Mouse (Mus musculus): ENCODE measurements around the gene H6pd. TPM values are rescaled to one million over a fixed set of nuclear protein-coding genes. Genes with fewer than 3 reads are reported as not detected.

H6pd gene
- total RNA-seq, 2 experiments from 2014 or later, result 45.5 to 56.8 TPM

DNA sequence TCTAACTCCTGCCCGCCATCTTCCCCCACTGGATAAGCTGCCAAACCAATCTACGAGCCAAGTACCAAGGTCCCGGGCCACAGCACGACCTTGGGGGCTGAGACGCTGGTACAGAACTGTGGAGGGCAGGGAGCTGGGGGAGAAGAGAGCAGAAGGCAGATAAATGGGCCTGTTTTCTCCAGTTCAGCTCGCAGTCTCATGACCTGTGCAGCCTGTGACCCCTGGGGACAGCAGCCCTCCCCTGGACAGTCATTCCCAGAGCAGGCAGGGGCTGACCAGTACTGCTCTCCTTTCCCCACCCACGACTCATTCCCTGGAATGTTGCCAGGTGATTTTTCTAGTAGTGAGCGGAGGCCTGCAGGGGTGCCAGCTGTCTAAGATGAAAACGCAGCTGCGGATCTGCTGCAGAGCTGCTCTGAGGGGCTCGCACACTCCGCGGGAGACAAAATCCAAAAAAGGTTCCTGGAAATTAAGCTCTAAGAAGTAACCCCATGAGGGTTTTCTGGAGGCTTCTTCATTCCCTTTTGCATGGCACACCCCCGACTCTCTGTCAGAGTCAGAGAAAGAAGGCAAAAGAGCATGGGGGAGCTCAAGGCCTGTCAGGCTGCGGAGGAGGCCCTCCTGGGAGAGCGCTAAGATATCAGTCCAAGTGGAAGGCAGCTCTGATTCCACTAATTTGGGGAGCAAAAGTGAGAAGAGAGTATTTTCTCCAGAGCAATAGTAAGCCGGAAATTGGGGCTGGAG lies 30.9 kb downstream of the H6pd start:
- DNase-seq (ENCODE audit: low spot score), result no peak

DNA sequence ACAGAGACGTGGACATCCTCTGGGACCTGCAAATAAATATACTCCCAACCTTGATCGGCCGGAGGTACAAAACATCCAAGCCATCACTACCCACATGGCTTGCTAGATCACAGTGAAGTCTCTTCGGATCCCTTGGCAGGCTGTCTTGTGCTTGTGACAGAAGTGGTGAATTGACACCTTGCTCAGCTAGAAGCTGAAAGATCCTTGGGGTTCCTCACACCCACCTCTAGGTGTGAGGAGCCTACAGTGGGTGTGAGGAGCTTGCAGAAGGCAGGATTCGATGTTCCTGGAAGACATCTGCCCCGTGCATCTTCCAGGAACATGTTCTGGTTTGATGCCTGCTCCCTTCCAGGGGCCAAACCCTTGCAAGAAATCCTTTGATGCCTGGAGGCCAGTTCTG lies 31.6 kb downstream of the H6pd start:
- no peak for DNase-seq (ENCODE audit: low spot score)

DNA sequence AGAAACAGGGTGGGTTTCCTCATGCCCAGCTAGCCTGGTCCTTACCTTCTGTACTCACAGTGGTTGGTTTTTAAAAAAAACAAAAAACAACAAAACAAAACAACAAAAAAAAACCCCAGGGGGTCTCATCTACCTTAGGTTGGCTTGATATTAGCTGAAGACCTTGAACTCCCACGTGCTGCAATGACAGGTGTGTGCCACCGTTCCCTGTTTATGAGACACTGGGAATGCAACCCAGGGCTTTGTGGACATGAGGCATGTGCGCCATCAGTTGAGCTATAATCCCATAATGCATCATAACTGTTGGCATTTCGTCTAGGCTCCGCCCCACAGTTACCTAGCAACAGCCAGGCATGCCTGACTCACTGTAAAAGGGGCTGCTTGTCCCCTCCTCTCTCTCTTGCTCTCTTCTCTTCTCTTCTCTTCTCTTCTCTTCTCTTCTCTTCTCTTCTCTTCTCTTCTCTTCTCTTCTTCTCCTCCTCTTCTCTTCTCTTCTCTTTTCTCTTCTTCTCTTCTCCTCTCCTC lies 33.0 kb downstream of the H6pd start:
- no peak for DNase-seq (ENCODE audit: low spot score)

DNA sequence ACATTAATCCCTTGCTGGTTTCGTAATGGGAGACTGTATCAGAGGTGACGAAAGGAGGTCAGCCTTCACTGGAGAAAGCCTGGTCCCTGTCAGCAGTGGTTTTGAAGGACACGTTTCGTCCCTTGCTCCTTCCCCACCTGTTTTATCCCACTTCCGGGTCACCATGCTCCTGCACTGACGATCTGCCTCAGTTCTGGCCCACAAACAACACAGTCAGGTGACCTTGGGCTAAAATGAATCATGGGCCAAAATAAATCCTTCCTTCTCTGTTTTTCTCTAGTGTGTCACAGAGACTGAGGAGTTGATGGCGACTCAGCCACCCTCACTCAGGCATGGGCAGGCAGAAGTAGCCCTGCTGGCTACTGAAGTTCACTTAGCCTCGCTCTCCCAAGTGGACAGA lies 33.5 kb downstream of the H6pd start:
- no peak for DNase-seq (ENCODE audit: low spot score)

DNA sequence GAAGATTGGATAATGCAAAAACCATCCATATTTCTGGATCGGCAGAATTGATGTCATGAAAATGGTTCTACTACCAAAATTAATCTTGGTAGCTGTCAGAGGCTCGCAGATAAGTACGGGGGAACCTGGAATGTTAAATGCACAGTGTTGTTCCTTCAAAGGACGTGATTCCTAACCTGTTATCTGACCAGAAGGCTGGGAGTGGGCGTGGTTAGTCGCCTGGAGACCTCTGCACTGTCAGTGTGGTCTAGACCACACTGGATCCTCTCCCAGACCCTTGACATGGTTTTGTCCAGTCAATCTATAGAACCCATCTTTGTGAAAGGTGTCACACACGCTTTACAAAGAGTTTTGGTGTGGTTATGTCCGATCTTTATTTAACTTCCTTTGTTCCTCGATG lies 37.4 kb downstream of the H6pd start:
- no peak for DNase-seq (ENCODE audit: low spot score)

DNA sequence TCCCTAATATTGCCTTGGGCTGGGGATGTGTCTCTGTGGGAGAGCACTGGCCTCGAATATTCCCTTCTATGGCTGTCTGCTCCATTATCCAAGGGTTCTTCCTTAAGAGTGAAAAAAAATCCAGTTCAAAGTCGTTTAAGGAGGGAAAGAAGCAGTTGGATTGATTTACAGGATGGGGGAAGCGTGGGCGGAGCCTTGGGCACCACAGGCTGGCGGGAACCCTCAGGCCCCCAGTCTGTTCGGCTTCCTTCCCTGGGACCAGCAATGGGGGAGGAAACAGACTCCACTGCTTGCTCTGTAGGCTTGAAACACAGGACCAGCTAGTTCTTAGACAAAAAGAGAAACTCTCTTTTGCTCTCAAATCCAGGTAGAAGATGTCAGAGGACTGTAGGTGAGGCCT lies 40.3 kb downstream of the H6pd start:
- no peak for DNase-seq (ENCODE audit: low spot score)

DNA sequence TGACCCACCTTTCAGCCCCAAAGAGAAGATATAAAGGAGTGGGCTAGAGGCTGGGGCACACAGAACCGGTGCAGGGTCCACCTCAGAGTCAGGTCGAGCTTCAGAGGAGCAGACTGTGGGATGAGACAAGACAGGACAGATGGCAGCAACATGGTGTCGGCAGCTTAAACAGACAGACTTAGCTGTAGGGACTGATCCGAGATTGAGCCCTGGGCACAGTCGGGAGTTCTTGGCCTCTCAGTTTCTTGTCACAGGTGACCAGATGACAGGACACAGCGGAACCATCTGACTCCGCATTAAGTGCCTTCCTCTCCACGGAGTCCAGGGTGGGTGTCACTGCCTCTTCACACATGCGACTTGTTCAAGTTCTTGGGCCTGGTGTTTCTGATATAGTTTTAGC lies 41.9 kb downstream of the H6pd start:
- no peak for DNase-seq (ENCODE audit: low spot score)

DNA sequence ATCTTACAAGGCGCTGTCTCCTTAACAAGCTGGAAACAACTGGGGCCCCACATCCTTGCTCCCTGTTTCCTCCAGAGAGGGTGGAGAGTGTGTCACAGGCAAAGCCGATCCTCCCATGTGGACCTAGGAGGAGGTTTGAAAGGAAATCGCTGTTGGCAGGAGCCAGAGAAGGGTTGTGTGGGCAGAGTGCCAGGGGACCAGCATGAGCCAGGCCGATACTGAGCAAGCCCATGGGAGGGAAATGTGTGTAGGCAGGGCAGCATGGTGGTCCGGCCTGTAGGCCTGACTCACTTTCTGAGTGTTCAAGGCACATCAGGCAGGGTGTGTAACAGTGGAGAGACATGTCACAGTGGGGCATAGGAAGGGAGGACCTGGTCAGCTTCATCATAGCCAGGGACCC lies 42.6 kb downstream of the H6pd start:
- DNase-seq (ENCODE audit: low spot score), result peak; percentile 63

DNA sequence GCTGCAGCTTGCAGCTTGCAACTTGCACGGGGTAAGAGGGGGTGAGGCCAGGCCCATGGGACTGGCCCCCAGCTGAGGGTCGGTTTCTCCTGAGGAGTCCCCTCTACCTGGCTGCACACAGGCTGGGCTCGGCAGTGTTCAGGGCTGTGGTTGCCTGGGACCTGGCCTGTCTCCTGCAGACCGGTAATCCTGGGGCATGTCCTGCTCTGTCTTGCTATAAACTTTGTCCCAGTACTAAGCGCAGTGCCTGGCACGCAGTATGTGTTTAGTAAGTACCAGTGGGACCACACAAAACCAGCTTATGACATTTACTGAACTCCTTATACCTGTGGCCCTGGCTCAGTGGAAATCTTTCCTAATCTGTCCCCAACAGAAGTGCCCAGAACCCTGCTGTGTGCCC lies 43.2 kb downstream of the H6pd start:
- no peak for DNase-seq (ENCODE audit: low spot score)

DNA sequence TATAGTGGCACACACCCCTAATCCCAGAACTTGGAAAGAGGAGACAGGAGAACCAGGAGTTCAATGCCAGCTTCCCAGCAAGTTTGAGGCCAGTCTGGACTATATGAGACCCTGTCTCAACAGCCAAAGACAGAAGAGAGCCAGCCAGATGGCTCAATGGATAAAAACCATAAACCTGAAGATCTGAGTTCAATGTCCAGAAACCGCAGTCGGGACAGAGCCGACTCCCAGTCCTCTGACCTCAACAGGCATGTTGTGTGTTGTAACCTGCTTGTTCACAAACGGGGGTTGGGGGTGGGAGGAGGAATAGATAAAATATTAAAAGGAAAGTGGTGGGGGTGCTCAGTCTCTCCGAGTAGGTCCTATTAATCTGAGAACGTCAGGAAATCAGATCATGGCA lies 43.6 kb downstream of the H6pd start:
- DNase-seq (ENCODE audit: low spot score), result no peak

DNA sequence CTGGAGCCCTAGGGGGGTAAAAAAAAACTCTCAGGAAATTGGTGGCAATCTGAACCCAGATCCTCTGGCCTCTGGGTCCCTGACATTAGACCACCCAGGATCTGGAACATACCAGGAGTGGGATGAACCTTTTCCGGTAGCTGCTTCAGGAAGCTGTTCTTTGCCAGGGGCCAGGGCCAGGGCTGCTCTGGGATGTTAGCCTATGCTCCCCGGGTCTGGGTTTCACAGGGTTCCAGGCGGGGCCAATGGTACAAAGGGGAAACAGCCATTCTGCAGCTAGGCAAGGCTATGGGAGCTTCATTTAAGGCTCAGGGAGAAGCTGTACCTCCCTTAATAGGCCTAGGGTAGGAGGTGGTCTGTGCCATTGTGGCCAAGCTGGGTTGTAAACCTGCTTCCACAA lies 44.1 kb downstream of the H6pd start:
- no peak for DNase-seq (ENCODE audit: low spot score)

DNA sequence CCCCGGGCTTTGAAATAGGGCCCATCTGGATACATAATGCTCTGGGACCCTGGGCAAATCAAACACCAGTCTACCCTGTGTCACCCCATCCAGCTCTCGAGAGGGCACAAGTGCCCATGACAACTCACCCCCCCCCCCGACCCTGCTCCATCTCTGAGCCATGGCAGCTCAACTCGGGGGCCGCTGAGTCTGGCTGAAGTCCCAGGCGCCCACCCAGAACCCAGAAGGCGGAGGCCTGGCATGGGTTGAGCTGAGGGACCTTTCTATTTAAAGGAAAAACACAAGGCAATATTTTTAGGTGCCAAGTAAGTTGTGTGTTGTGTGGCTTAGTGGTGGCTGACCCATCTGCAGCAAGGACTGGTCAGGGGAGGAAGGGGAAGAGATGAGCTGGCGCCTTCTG lies 44.5 kb downstream of the H6pd start:
- DNase-seq (ENCODE audit: low spot score), result no peak

DNA sequence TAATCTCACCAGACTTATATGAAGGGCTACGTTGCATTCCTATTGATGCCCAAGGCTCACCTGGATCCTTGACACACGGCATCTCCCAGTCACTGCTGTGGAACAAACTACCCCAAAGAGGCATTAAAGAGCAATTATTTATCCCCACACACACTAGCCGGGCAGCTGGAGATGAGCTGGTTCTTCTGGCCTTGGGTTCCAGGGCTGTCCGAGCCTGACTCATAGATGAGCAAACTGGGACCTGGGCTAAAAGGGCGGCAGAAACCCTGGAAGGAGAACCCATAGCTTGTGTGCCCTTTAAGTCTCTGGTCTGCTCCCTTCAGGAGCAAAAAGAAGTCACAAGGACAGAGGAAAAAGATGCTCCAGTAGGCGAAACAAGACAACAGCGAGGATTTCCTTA lies 48.4 kb downstream of the H6pd start:
- no peak for DNase-seq (ENCODE audit: low spot score)

DNA sequence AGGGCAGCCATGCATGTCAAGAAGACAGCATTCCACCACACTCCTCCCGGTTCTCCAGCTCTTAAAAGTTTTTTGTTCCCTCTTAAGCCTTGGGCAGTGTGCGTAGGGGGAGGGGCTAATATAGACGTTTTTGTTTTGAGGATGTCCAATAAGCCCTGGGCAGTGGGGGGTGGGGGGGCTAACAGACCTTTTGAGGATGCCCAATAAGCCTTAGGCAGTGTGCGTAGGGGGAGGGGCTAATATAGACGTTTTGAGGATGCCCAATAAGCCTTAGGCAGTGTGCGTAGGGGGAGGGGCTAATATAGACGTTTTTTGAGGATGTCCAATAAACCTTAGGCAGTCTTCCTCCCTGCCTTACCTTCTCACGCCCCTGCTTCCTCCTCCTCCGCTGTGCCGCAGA lies 49.0 kb downstream of the H6pd start:
- no peak for DNase-seq (ENCODE audit: low spot score)

DNA sequence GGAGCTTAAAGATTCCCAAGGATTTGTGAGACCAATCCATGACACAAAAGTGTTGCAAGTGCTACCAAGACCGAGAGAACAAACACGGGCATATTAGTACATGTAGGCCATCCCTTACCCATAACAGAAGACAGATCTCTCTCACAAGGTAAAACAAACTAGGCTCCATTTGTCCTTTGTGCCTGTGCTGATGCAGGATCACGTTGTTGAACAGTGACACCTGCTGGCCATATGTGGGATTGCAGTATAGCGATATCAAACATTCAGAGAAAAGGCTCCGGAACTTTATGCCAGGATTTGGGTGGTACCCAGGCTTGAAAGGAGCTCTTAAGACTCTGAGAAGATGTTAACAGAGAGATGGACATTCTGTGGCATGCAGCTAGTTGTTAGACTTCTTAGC lies 50.3 kb downstream of the H6pd start:
- peak; percentile 86 for DNase-seq (ENCODE audit: low spot score)

DNA sequence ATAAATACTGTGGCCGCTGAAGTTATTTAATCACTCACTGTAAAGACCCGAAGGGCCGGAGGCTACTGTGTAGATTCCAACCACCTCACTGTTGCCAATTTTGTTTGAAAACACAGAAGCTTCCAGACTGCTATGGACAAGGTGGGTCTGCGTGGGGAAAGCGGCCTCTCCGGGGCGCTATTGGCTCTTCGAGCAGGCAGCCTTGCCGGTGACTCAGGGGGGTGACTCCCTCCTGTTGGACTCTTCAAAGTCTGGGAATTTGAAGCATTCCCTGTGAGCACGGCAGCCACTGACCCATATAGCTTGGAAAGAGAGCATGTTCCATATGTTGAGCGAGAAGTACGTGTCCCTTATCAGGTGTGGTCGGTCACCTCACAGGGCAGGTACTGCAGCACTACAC lies 52.8 kb downstream of the H6pd start:
- no peak for DNase-seq (ENCODE audit: low spot score)

DNA sequence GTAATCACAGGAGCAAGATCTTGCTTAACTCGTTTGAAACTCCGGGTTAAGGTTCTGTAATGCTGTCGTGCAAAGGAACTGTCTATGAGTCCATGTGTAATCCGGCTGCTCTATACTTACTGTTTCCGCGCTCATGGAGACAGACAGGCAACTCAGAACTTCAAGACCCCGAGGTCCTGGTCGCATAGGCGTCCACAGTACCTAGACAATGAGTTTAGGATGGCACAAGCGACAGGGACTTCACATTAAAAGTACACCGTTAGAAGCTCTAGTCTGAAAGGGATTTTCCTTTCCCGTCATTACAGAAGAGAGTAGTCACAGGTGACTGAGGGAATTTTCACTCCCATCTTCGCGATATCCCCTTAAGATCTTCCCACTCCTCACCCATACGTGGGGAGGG lies 53.2 kb downstream of the H6pd start:
- DNase-seq (ENCODE audit: low spot score), result no peak

DNA sequence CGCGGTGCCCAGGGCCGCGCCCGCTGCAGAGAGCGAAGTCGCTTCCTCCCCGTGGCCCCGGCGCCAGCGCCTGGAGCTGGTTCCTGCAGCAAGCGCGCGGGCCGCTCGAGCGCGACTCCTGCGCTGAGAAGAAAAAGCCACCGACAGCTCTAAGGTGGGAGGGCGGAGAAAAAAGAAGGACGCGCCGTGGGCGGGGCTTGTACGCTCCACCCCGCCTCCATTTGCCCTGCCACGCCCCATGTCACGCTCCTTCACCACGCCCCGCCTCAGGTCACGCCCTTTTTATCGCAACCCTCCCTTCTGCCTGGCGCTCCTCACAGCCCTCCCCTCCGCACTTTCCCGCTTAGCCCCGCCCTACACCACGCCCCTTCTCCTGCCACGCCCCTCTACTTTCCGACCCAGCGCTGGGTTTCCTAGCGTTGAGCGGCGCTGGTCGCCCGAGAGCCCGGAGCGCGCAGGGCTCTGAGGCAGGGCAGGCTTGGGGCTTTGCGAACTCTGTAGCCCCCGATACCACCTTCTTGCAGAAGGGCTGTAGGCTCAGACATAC lies 53.9 kb downstream of the H6pd start, which contains the start of gene Spsb1:
TSS of gene Spsb1 (minus strand) at position 151 of the 547 bp plus-strand sequence.
- DNase-seq (ENCODE audit: low spot score), result peak; percentile 99

DNA sequence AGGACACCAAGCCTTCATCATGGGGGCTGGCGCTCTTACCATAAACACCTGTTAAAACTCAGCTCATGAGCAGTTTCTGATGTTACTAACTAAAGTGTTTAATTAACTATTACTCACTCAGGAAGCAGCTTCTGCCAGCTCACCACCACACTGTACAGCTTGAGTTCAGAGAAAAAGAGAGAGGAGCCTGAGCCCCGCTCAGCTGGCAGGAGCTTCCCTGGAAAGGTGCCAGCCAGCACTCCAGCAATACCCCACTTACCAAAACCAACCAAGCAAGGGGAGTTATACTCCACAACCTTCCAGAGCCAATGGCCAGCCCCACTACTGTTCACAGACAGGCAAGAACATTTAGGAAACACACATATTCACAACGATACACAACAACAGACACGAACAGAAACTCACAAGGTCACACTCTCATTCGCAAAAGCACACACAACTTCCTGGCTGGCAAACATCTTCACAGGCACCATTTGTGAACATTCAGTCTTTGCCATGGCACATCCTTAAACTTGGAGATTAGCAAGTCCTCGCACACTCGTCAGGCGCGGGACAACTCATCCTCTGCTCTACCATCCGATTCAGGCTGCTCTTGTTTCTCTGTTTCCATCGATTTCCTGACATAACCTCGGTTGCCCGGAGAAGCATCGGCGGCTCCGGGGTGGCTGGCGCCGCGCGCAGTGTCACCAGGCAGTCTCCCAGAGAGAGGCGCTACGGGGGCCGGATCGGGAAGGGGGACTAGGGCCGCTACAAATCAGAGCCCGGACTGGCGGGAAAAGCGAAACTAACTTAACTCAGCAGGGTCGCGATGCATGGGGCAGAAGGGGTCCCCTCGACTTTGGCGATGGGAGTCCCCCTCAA lies 55.0 kb downstream of the H6pd start:
- DNase-seq (ENCODE audit: low spot score), result peak; percentile 54

DNA sequence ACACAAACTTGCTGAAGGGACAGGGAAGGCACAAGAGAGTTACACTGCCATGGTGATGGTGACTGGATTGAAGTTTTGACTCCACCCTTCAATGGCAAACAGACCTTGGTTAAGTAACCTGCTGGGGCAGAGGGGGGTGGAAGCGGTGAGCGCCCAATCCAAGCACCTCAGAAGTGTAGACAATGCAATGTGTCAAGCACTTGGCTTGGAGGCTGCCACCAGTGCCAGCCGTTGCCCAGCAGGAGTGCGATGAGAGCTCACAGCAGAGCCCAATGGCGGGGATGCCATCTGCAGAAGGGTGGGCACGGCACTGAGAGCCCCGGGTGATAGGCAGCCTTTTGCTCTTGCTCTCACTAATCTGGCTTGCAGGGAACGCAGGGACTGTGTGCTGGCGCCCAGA lies 56.6 kb downstream of the H6pd start:
- DNase-seq (ENCODE audit: low spot score), result no peak

DNA sequence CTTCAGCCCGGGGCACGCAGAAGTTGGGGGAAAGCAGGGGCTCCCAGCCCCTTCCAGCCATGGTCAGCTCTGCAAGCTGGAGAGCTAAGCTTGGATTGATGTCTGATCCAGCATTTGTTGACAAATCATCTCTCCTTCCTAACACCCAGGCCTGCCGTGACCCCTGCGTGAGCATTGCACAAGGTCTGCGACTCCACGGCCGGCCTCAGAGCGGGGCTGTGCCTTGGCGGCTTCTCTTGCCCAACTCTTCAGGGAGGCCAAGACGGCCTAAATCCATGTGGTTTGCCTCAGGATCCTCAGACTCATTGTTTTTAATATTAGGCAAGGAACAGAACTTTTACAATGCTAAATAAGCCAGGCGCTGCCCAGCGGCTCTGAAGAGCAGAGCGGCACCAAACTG lies 57.6 kb downstream of the H6pd start:
- DNase-seq (ENCODE audit: low spot score), result peak; percentile 46

DNA sequence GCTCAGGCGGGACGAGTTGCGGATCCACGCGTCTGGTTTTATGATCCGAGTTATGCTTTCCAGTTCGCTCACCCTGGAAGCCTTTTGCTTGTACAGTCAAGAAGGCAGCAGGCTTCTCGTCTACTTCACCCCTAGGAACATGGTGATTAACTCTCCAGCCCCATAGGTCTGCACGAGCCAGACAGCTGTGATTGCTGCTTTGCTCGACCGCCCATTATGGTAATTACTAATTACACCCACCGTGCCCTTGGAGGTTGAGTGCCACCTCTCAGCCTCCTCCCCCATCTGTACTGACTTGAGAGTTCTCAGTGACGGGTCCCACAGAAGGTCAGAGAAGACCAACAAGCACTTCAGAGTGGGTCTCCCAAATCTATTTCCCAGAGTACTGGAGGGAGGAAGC lies 59.1 kb downstream of the H6pd start:
- DNase-seq (ENCODE audit: low spot score), result no peak
